Mouse (Mus musculus) kidney, postnatal 10 days (tissue): ENCODE results near the gene Pi4ka.

Experiments used
- DNase-seq: peaks from one replicate; pipeline ENCODE4 v3.0.0; 2021; ENCODE audit warnings: mixed read lengths

Gene Pi4ka

DNA sequence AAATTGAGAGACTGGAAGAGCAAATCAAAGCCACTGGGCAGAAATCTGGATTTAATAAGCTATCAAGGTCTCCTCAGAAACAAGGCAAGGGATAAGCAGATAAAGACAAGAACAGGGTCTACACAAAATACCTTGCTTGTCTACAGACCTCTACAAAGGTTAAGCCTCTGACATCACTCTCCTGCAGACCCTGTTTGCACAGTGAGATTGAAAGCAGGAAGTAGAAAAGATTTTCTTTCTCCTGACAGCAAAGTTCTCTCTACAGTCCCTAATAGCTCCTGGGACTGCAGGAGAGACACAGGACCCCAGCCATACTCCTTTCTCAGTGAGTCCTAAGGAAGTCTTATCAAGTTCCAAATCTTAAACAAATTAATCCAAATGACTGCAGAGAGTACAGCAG, 71.5 kb downstream of the Pi4ka start:
- no peak for DNase-seq

DNA sequence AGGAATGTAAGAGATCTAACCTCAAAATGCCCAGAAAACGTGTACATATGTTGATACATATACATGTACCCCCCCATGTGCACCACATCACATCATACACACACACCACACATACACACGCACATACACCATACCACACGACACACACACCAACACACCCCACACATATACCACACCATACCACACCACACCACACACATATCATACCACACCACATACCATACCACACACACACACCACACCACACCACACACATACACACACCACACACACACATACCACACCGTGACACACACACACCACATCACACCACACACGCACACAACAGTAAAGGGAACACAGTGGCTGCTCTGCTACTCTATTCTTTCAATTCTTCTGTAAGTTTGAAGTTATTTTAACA, 74.3 kb downstream of the Pi4ka start:
- no peak for DNase-seq

DNA sequence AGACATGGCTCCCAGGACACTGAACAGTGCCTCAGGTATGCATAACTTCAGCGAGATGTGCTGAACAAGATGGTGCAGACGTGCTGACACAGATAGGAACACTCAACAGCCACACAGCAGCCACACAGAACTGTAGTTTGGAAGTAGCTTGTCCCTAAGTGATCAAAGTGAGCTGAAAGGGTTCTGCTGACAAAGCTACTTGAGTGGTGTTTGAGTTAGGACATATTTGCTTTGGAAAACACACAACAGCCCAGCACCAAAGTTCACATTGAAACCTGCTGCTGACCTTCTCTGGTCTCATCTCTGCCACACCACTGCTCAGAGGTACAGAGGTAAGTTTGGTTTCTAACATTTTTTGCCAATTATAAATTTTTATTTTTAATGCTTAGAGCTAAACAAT, 75.0 kb downstream of the Pi4ka start, which contains the start of gene Serpind1:
TSS of gene Serpind1 (plus strand) at position 256 of the 400 bp plus-strand sequence.
- no peak for DNase-seq

DNA sequence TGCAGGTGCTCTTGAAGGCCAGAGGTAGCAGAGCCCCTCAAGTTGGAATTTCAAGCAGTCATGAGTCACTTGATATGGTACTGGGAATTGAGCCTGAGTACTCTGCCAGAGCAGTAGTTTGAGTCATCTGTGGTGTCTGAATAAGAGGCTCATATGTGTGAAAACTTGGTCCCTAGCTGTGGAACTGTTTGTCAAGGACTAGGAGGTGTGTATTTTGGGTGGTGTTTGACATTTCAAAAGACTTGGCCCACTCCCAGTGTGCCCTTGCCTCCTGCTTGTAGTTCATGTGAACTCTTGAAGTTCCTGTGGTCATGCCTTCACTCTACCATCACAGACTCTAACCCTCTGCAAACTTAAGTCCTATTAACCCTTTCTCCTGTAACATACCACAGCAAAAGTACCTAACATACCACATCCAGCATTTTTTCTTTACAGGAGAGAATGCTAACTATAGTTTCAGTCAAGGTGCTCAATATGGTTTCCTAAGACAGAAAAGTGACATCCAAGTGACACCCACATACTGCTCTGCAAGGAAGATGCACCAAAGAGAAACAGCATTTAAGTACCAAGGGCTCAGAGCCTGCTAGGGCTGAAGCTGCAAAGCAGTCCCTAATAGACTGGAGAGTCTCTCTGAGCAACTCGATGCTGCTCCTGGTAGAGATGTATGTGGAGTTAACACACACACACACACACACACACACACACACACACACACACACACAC, 76.1 kb downstream of the Pi4ka start:
- DNase-seq, result no peak

DNA sequence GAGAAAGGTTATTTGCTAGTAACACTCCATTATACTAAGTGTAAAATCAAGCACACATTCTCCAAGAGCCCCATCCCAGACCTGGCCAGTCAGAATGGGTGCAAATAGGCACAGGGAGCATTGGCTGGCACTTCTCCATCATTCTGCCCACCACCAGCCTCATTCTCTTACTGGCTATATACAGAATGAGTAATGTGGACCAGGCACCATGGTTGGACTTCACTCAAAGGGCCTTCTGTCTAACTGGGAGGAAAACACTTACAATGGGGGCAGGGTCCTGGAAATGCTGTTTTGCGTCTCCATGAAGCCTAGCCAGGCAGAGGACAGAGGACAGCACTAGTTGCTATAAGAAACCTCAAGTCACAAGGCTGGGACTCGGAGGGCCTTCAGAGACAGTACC, 80.0 kb downstream of the Pi4ka start:
- DNase-seq, result no peak

DNA sequence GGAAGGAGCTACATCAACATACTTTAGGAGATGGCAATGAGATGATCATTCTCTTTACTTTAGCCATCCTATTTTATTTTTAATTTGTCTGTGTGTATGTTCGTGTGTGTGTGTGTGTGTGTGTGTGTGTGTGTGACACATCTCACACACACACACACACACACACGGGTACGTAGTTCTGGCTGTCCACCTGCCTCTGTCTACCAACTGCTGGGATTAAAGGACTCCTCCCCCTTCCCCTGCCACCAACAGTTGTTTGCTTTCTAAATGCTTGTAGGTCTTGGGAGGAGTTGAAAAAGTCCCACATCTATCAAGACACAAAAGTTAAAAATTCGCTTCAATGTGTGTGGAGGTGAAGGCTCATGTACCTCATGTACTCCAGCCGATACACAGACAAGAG, 81.4 kb downstream of the Pi4ka start:
- DNase-seq, result no peak

DNA sequence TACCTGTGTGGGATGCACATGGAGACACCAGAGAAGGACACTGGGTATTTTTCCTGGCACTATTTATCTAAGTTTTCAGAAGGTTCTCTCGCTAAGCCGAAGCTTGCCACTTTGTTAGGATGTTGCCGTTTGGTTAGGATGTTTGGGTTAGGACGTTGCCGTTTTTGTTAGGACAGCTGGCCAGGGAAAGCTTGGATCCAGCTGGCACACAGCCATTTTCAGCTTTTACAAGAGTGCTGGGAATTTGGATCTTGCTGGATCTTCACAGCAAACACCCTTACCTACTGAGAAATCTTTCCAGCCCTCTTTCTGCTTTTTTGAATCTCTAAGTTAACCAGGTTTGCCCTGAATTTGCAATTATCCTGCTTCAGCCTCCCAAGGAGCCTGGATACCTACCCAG, 84.6 kb downstream of the Pi4ka start:
- DNase-seq, result peak; percentile 51

DNA sequence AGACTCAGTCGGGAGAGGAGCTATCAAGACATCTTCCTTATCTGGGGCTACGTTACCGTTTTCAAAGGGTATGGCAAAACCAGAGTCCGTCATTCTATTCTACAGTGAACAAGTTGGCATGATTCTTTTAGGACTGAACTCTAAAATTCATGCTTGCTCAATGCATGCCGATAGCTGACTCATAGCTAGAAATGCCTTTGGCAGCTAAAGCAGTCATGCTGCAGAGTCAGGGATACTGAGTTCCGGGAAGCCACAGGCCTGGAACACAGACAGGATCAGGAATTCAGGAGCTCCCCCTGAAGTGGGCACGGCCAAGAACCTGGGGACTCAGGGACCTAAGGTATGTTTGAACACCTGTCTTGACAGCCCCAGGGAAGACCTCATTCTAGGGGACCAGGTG, 89.6 kb downstream of the Pi4ka start:
- DNase-seq, result no peak

DNA sequence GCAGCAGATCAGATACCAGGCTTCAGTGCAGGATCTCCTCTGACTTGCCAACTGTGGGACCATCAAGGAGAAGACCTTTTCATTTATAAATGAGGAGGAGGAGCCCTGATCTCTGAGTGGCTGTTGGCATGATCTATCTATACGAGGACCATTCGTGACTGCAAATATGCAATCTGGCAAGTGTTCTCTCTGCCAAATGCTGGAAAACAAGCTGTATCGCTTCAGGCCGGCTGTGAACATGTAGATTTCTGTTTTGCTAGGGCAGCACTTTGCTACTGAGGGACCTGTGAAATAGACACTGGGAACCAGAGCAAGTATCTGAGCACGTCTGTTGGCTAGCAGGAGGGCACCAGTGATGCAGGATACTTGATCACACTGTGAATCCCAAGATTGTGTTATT, 93.6 kb downstream of the Pi4ka start:
- DNase-seq, result no peak

DNA sequence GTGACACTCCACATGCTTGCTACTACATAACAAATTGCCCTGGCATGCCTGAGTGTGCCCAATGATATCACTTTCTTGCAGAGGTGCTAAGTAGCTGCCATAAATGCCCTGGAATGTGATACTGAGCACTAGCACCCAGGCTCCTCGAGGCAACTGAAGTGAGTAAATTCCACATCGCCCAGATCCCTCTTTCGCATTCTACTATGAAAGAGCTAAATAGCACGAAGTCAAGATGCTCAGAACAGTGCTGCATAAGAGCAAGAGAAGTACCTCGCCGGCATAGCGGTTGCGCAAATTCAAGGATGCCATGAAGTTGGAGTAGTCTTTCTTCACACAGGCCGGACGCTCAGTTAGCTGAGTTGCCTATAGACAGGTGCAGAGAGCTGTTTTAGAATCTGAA, 97.1 kb downstream of the Pi4ka start:
- no peak for DNase-seq

DNA sequence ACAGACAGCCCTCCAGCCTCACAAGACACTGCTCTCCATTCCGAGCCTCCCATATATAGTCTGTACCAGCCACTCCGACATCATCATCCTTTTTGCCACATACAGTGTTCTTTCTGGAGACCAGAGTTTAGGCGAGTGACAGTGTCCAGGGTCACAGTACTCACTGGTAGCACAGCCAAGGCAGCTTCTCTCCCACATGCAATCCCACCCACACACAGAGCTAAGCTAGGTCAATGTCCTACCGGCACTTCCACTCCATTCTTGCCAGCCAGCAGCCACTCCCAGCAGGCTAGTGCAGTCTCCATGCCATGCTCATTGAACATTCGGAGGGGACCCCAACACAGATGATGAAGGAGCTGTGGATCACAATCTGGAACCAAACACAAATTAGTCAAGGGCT, 98.7 kb downstream of the Pi4ka start:
- DNase-seq, result no peak

DNA sequence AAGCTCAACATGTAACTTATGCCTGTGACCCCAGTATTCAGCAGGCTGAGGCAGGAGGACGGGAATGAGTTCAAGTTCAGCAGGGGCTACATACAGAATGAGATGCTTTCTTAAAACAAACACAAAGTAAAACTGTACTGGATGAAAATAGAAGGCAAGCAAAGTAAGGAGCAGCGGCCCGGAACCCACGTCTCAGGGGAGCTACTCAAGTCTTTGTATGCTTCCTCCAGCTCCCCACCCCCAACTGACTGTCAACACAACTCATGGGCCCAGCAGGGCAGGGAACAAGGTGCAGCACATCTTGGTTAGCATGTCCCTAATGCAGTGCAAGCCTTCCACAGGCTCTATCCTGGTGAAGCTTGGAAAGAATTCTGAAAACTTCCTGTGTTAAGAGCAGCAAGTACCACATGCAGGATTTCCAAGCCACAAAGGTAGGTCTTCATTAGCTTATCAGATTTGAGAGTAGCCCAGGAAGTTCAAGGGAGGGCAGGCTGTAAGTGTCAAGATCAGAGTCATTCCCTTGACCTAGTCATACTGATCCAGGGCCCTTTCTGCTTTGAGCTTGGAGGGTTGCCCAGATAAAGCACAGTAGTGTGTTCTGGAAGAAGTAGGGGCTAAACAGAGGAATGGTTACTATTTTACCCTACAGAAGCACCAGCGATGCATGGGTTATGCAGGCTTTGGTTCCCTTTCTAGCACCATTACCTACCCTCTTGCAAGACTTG, 102.4 kb downstream of the Pi4ka start:
- no peak for DNase-seq

DNA sequence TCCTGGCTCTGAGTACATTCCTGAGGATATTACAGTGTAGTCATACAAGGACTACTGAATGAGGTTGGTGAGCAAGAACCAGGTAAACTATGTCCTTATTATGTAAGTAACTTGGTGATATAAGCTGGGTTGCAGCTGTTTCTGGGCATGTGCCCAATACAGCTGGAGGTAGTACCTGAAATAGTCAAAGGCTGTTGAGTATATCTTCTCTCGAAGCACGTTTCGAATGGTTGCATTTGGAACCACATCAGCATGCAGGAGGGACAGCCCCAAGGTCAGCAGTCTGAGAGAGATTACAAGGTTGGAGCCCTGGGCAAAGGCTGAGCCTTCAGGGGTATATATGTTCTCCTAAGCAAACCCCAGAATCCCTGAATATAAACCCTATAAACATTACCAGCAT, 105.3 kb downstream of the Pi4ka start:
- DNase-seq, result no peak

DNA sequence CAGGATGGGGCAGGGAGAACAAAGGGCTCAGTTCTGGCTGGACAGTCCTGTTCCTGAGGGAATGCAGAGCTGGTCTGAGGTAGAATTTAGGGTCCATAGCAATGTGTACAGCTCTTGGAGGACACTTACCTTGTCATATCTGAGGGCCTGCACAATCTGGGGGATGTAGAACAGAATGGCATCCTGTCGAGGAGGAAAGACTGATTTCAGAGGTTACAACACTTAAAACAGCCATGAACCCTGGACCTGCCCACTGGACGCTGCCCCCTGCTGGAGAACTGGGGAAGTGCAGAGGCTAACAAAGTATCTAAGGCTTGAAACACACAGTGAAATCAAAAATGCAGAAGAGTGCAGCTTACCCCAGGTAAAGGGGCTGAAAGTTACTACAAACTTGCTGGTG, 113.4 kb downstream of the Pi4ka start:
- DNase-seq, result peak; percentile 89

DNA sequence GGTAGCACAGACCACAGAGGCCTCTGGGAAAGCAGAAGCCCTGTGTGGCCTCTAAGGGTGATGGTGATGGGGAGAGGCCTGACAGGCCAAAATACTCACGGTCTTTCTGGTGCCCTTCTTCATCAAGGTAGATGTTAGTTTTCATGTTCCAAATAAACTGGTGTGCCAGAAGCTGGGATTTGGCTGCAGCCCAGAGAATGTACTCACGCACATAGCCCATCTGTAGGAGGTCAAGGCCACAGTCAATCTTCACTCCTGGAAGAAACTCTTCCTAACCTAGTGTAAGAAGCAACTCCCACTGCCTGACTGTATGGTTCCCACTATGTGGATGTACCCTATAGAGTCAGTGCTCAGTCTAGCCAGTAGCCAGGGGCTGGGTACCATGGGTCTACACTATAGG, 115.1 kb downstream of the Pi4ka start:
- DNase-seq, result no peak

DNA sequence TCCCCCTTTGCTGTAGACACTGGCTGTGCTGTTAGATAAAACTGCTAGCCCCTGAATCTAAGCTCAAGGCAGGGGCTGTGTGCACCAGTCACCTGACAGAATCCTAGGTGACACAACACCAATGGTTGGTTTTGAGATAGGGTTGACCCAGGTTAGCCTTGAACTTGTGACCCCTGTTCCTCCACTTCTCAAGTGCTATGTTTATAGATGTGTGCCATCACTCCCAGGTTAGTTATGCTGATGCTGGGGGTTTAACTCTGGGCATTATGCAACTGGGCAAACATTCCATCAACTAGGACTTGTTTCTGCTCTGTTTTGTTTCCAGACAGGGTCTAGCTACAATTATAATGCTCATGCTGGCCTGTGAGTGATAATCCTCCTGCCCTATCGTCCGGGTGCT, 119.0 kb downstream of the Pi4ka start:
- DNase-seq, result no peak

DNA sequence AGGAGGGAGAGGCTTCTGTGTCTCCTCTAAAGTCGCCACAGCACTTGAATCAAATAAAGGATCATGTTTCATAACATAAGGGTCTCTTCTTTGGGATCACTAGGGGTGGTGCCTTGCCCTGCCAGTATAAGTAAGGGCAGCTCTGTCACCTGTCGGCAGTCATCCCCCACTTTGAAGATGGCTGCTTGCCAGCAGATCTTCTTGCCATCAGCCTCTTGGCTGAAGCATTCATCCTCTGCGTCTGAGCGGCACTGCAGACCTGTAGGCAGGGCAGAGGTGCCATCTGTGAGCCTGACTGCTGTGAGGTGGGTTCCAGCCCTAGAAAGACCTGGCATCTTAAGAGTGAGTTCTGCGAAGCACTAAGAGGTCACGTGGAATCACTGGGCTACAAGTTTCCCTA, 123.0 kb downstream of the Pi4ka start:
- DNase-seq, result no peak

DNA sequence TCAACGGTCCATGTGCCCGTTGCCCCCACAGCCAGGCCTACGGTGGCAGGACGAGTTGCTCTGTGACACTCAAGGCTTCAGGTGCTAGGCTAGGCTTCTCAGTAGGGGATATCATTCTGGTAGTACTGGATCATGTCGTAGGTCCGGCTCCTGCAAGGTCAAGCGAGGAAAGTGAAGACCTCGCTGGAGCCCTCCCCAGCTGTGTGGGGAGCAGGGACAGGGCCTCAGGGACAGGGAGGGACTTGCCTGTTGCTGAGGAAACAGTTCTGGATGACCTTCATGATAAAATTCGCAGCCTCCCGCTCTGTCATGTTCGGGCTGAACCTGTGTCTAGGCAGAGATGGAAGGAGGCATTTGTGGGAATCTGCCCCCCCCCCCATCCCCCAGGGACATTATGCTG, 125.6 kb downstream of the Pi4ka start:
- DNase-seq, result no peak

DNA sequence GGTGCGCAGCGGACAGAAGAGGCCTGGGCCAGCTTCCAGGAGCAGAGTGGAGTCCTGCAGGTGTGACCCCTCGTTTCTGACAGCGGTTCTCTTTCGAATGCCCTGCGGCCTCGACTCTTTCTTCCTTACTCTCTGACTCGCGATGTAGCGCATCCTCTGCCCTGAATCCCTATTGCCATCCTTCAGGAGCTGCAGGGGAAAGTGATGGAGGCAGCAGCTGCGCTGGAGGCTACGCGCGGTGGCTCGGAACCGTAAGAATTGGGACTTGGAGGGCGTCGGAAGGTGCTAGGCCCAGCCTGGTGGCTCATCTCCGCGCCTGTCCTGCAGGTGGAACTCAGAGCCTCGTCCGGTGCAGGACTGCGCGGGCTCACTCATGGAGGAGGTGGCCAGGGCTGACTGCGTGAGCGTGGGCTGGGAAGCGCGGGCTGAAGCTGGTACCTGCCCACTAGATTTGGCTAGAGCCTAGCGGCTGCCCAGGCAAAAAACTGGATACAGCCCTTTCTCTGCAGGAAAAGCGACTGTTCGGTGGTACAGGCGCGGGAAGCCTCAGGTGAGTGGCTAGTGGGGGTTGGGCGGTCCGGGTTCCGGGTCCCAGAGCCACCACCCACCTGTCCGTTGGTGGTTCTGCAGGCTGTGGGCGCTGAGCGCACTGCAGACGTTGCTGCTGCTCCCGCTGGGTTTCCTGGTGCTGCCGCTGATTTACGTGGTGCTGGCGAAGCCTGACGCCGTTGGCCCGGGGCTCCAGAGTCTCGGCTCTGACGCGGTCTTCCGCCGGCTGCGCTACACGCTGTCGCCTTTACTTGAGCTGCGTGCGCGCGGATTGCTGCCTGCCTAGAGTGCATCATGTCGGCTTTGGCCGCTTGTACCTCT, 128.5 kb downstream of the Pi4ka start:
- DNase-seq, result peak; percentile 66

DNA sequence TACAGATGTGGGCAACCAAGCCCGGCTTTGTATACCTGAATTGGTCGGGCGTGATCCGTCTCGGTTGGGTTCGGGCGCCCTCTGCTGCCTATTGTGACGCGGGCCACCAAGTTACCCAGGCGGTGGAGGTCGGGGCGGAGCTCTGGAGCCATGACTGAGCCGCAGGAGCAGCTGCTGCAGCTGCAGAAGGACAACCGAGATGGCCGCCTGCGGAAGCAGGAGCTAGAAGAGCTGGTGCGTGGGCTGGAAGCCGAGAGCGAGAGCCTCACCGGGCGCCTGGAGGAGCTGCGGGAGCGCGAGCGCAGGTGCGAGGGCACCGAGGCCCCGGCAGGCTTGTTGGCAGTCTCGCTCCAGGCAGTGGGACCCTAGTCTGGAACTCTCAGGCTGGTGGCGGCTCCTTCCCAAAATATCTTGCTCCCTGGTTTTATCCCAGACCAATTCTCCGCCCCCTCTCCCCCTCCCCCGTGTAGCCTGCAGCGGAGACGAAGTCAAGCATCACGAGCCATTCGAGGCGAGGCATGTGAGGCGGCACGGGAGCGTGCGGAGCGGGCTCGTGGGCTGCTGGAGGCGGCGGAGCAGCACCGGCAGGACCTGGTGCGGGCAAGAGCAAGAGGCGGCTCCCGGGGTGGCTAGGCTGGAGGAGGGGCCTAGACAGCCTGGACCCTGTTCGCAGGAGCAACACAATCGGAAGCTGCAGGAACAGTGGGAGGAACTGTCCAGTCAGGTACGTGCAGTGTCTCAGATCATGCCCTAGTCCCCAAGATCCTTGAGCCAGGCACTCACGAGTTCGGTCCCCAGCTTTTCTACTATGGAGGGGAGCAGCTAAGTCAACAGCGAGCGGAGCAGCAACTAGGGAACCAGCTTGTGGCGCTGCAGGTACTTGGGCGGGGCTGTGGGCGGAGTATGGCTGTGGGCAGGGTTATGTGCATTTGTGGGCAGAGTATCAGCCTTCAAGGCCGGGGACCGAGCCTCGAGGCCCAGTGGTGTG, 129.7 kb downstream of the Pi4ka start:
- peak; percentile 97 for DNase-seq

DNA sequence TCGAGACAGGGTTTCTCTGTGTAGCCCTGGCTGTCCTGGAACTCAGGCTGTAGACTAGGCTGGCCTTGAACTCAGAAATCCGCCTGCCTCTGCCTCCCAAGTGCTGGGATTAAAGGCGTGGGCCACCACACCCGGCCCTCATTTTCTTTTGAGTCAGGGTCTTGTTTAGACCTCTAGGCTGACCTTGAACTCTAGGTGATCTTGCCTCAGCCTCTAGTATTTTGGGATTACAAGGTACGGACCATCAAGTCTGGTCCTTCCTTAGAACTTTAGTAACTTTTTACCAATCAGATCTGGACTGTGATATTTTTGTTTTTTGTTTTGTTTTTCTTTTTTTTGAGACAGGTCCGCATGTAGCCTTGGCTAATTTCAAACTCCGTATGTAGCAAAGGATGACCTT, 130.4 kb downstream of the Pi4ka start, which contains the start of gene Tmem191c:
TSS of gene Tmem191c (plus strand) at position 357 of the 400 bp plus-strand sequence.
- no peak for DNase-seq

DNA sequence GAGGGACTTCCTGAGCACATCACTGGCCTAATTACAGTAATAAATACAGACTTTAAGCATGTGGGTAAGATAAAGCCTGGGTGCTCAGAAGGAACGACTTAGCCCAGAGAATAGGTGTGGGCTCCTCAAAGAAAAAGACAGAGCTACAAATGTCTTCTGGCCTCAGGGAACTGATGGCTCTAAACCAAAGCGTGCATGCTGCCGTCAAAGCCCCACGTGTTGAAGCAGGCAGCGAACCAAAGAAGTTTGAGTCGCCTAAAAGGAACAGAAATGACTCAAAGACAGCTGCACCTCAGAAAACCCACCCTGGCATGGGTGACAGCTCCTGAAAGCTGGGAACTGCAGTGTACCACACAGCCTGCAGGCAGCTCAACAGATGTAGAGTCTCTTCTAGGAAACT, 134.3 kb downstream of the Pi4ka start:
- DNase-seq, result no peak
